Mouse (Mus musculus): ENCODE data around the gene Tiam2. TPM values are rescaled to one million over a fixed set of nuclear protein-coding genes. Genes with fewer than 3 reads are reported as not detected.
A peak's percentile ranks its signal among the peaks of the same experiment; 100 is the strongest.

Tiam2 gene
- polyA plus RNA-seq, 1 experiment from 2014 or later, result 7.5 TPM

DNA sequence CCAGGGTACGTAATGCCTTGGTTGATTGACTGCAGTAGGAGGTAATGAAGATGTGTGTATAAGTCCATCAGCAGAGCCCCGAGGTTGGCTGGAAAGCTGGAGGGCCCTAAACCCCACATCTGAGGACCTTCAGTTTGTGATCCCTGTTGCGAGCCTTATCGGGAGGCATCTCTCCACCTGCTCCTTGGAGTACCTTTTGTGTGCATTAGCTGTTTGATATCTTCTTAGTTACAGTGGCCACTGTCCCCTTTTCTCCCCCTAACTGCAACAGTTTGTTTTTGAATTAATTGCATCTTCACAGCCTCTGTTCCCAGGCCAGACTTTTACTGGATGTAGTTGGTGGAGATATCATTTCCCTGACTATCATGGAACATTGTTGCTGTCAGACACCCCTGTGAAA lies 10.8 kb upstream of the Tiam2 start:
- Histone ChIP-seq H3K4me2 (replicated peaks) (no peak overlapping the region), H3K27me3 (replicated peaks) (no peaks in the 10 kb centered on the region), H3K4me1 (no peaks in the 10 kb centered on the region; the same call in 1 of the 2 replicates), H3K9ac (no peak overlapping the region), H3K4me3 (no peak overlapping the region), H3K36me3 (no peaks in the 10 kb centered on the region), H3K9me3 (no peaks in the 10 kb centered on the region), H3K27ac (no peak overlapping the region)
- WGBS, result 80% methylated on average over 4 of the region's 4 CpGs
- no peak for ATAC-seq (ENCODE audit: low FRiP score, low read depth)

GRCm38 (mm10) chr17:3326903-3327279 lies 518 bp downstream of the Tiam2 start:
- peak overlapping the region; percentile 54 for H3K9ac ChIP-seq
- no peak overlapping the region for H3K27ac ChIP-seq
- under 1% methylated on average over 25 of the region's 25 CpGs for WGBS
- H3K4me3 ChIP-seq, result peak overlapping the region; percentile 50
- ATAC-seq (ENCODE audit: low FRiP score, low read depth), result peak; percentile 39
- H3K9me3 ChIP-seq, result no peaks in the 10 kb centered on the region
- H3K4me1 ChIP-seq, result peaks cover 15% of the 10 kb centered on the region
- peak overlapping the region; percentile 90 for H3K4me2 ChIP-seq (replicated peaks)
- peaks cover 27% of the 10 kb centered on the region for H3K27me3 ChIP-seq (replicated peaks)
- no peaks in the 10 kb centered on the region for H3K36me3 ChIP-seq

GRCm38 (mm10) chr17:3327335-3327734 lies 962 bp downstream of the Tiam2 start:
- Histone ChIP-seq H3K36me3 (no peaks in the 10 kb centered on the region), H3K4me1 (peaks cover 15% of the 10 kb centered on the region), H3K27ac (no peak overlapping the region), H3K27me3 (replicated peaks) (peaks cover 27% of the 10 kb centered on the region), H3K9me3 (no peaks in the 10 kb centered on the region), H3K9ac (no peak overlapping the region), H3K4me3 (peak overlapping the region; percentile 50), H3K4me2 (replicated peaks) (peak overlapping the region; percentile 90)
- WGBS, result 5% methylated on average over 14 of the region's 14 CpGs
- ATAC-seq (ENCODE audit: low FRiP score, low read depth), result no peak

DNA sequence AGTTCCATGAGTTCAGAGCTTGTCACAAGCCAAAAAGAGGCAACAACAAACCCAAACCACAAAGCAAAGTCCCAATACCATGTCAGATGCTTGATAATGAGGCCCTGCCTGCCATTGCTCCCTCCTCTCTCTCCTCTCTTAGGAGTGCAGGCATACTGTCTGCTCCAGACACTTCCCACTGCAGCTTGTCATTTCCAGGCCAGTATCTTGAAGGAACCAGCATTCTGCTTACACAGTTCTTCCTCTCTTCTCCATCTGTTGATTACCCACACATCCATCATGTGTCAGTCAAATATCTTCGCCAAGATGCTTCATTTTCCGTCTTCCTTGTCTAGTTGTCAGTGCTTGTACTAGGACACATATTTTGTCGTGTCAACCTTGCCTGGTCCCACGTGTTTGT lies 2.4 kb downstream of the Tiam2 start:
- H3K27me3 ChIP-seq (replicated peaks), result peaks cover 27% of the 10 kb centered on the region
- H3K9me3 ChIP-seq, result no peaks in the 10 kb centered on the region
- H3K27ac ChIP-seq, result no peak overlapping the region
- ATAC-seq (ENCODE audit: low FRiP score, low read depth), result no peak
- 79% methylated on average over 4 of the region's 4 CpGs for WGBS
- peaks cover 15% of the 10 kb centered on the region for H3K4me1 ChIP-seq
- H3K9ac ChIP-seq, result no peak overlapping the region
- no peaks in the 10 kb centered on the region for H3K36me3 ChIP-seq
- no peak overlapping the region for H3K4me2 ChIP-seq (replicated peaks)
- no peak overlapping the region for H3K4me3 ChIP-seq

DNA sequence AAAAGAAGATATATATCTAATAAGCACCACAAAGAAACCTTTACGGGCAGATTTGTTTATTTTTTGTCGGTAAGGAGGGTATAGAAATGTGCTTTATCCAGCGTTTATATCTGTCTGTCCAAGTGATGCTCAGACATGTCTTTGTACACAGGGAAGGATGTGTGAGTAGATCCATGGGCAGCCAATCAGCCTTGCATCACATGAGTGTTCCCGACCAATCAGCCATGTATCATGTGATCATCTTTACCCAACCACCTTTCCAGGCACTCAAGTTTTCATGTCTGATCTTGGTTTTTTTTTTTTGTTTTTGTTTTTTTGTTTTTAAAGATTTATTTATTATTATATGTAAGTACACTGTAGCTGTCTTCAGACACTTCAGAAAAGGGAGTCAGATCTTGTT lies 3.1 kb downstream of the Tiam2 start:
- Histone ChIP-seq H3K9ac (no peak overlapping the region), H3K4me2 (replicated peaks) (no peak overlapping the region), H3K27ac (no peak overlapping the region), H3K4me1 (peaks cover 15% of the 10 kb centered on the region), H3K4me3 (no peak overlapping the region), H3K36me3 (no peaks in the 10 kb centered on the region), H3K27me3 (replicated peaks) (peaks cover 27% of the 10 kb centered on the region), H3K9me3 (no peaks in the 10 kb centered on the region)
- no peak for ATAC-seq (ENCODE audit: low FRiP score, low read depth)
- WGBS, result 92% methylated on average over 4 of the region's 4 CpGs

GRCm38 (mm10) chr17:3331721-3332461 lies 5.5 kb downstream of the Tiam2 start:
- Histone ChIP-seq H3K36me3 (no peaks in the 10 kb centered on the region), H3K27ac (no peak overlapping the region), H3K4me3 (no peak overlapping the region), H3K4me2 (replicated peaks) (no peak overlapping the region), H3K4me1 (peaks cover 6% of the 10 kb centered on the region; the same call in 1 of the 2 replicates), H3K9me3 (no peaks in the 10 kb centered on the region), H3K27me3 (replicated peaks) (peaks cover 16% of the 10 kb centered on the region), H3K9ac (no peak overlapping the region)
- ATAC-seq (ENCODE audit: low FRiP score, low read depth), result no peak
- 75% methylated on average over 7 of the region's 7 CpGs for WGBS

DNA sequence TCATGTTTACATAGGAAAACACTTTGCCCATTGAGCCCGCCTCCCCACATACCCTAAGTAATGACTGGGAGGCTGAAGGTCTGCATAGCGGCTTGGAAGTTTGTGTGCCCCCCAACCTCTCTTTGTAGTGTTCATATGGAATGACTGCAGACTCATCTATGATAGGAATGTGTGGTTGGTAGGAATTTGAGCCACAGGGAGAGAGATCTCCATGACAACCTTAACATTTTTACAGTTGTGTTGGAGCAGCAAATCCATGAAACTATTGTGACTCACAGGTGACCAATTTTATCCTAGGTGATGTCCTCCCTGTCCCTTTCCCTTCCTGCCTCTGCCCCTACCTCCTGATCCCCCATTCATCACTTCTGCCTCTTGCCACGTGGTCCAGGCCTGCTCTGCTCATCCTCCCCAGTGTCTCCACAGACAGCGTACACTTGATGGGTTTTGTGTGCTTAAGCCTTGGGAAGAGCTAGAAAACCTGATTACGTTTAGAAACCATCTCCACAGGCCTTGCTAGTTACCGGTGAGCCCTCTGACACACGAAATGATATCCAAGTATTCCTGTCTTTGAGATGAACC lies 9.9 kb downstream of the Tiam2 start:
- no peaks in the 10 kb centered on the region for H3K36me3 ChIP-seq
- H3K4me2 ChIP-seq (replicated peaks), result no peak overlapping the region
- H3K9me3 ChIP-seq, result no peaks in the 10 kb centered on the region
- H3K27me3 ChIP-seq (replicated peaks), result no peaks in the 10 kb centered on the region
- H3K27ac ChIP-seq, result no peak overlapping the region
- H3K9ac ChIP-seq, result no peak overlapping the region
- no peak for ATAC-seq (ENCODE audit: low FRiP score, low read depth)
- H3K4me3 ChIP-seq, result no peak overlapping the region
- peaks cover 25% of the 10 kb centered on the region for H3K4me1 ChIP-seq
- 79% methylated on average over 7 of the region's 7 CpGs for WGBS

- no peak for ATAC-seq (ENCODE audit: low FRiP score, low read depth)
- WGBS, result 72% methylated on average over 7 of the region's 7 CpGs
Measured at GRCm38 (mm10) chr17:3336887-3337524, 10.6 kb downstream of the Tiam2 start.

DNA sequence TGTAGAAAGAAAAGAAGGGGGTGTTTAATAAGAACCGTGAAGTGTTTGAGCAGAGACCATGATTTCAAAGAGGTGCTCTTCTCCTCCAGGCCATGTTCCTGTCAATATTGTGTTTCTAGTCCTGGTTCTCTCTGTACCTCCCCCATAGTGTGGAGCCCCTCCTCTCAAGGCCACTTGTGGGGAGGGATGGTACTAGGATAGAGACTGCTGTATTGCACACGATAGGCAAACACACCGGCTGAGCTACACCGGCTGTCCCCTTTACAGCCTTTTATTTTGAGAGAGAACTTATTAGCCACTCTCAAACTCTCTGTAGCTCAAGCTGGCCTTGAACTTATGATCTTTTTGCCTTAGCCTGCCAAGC lies 11.1 kb downstream of the Tiam2 start:
- WGBS, result 41% methylated on average over 4 of the region's 4 CpGs
- H3K36me3 ChIP-seq, result no peaks in the 10 kb centered on the region
- H3K9me3 ChIP-seq, result no peaks in the 10 kb centered on the region
- H3K4me2 ChIP-seq (replicated peaks), result no peak overlapping the region
- H3K4me1 ChIP-seq, result peaks cover 25% of the 10 kb centered on the region
- H3K27ac ChIP-seq, result no peak overlapping the region
- no peak for ATAC-seq (ENCODE audit: low FRiP score, low read depth)
- H3K4me3 ChIP-seq, result no peak overlapping the region
- no peaks in the 10 kb centered on the region for H3K27me3 ChIP-seq (replicated peaks)
- no peak overlapping the region for H3K9ac ChIP-seq

More at GRCm38 (mm10) chr17:3336887-3337524, 10.6 kb downstream of the Tiam2 start:
- H3K27ac ChIP-seq, result no peak overlapping the region
- no peaks in the 10 kb centered on the region for H3K36me3 ChIP-seq
- H3K4me3 ChIP-seq, result no peak overlapping the region
- no peaks in the 10 kb centered on the region for H3K9me3 ChIP-seq
- no peaks in the 10 kb centered on the region for H3K27me3 ChIP-seq (replicated peaks)
- H3K4me1 ChIP-seq, result peaks cover 25% of the 10 kb centered on the region
- H3K9ac ChIP-seq, result no peak overlapping the region
- H3K4me2 ChIP-seq (replicated peaks), result no peak overlapping the region

GRCm38 (mm10) chr17:3338821-3339220 lies 12.4 kb downstream of the Tiam2 start:
- H3K27ac ChIP-seq, result no peak overlapping the region
- no peaks in the 10 kb centered on the region for H3K36me3 ChIP-seq
- no peak overlapping the region for H3K4me2 ChIP-seq (replicated peaks)
- ATAC-seq (ENCODE audit: low FRiP score, low read depth), result peak; percentile 85
- no peak overlapping the region for H3K4me3 ChIP-seq
- H3K9ac ChIP-seq, result no peak overlapping the region
- no peaks in the 10 kb centered on the region for H3K9me3 ChIP-seq
- WGBS, result 45% methylated on average over 7 of the region's 7 CpGs
- peaks cover 25% of the 10 kb centered on the region for H3K4me1 ChIP-seq
- H3K27me3 ChIP-seq (replicated peaks), result no peaks in the 10 kb centered on the region

- Histone ChIP-seq H3K36me3 (no peaks in the 10 kb centered on the region), H3K4me3 (no peak overlapping the region), H3K9ac (no peak overlapping the region), H3K9me3 (no peaks in the 10 kb centered on the region), H3K4me1 (peaks cover 4% of the 10 kb centered on the region; the same call in 1 of the 2 replicates), H3K4me2 (replicated peaks) (no peak overlapping the region), H3K27ac (no peak overlapping the region), H3K27me3 (replicated peaks) (no peaks in the 10 kb centered on the region)
- WGBS, result 71% methylated on average over 7 of the region's 7 CpGs
- no peak for ATAC-seq (ENCODE audit: low FRiP score, low read depth)
Measured at GRCm38 (mm10) chr17:3344872-3345271, 18.5 kb downstream of the Tiam2 start.

DNA sequence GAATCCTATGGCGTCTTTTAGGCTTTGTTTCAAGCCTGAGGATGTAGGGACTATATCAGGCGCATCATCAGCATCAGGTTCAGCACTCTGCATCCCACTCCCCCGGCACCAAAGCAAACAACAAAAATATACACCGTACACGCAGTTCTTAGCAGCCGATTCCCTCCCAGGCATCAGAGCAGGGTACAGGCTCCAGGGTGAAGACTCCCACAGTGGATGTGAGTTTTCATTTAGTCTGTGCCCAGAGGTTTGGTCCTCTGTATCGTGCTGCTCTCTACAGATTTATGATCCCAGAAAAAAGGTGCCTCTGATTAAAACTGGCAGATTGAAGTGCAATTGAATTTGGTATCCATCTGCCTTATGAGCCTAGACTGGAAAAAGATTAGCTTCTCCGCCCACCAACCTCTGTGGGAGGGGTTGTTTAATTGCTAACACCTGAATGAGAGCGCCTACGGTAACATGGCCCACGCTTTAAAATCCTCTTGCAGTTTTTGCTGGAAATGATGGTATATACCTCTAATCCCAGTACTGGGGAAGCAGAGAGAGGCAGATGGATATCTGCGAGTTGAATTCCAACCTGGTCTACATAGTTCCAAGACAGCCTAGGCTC lies 19.0 kb downstream of the Tiam2 start:
- Histone ChIP-seq H3K9ac (no peak overlapping the region), H3K27ac (no peak overlapping the region), H3K4me2 (replicated peaks) (no peak overlapping the region), H3K4me3 (no peak overlapping the region), H3K4me1 (peaks cover 4% of the 10 kb centered on the region; the same call in 1 of the 2 replicates), H3K9me3 (no peaks in the 10 kb centered on the region), H3K36me3 (no peaks in the 10 kb centered on the region), H3K27me3 (replicated peaks) (no peaks in the 10 kb centered on the region)
- ATAC-seq (ENCODE audit: low FRiP score, low read depth), result no peak
- WGBS, result 74% methylated on average over 12 of the region's 12 CpGs
